Mouse (Mus musculus) T-helper 17 cell (primary cell): Measurements from ENCODE around the gene Pitpnc1.

ENCODE experiments used
- in situ Hi-C, 2 experiments: fragments of 300-600 bp; cut with MboI, MseI; formaldehyde crosslinking; loops; 1 replicate in 1 of 2; 2 replicates in 1 of 2; pipeline ENCODE4 v1.15.1; 2025; ENCODE audit warnings: high pct_unique_total_duplicates in 2 of 2

The Pitpnc1 gene

DNA sequence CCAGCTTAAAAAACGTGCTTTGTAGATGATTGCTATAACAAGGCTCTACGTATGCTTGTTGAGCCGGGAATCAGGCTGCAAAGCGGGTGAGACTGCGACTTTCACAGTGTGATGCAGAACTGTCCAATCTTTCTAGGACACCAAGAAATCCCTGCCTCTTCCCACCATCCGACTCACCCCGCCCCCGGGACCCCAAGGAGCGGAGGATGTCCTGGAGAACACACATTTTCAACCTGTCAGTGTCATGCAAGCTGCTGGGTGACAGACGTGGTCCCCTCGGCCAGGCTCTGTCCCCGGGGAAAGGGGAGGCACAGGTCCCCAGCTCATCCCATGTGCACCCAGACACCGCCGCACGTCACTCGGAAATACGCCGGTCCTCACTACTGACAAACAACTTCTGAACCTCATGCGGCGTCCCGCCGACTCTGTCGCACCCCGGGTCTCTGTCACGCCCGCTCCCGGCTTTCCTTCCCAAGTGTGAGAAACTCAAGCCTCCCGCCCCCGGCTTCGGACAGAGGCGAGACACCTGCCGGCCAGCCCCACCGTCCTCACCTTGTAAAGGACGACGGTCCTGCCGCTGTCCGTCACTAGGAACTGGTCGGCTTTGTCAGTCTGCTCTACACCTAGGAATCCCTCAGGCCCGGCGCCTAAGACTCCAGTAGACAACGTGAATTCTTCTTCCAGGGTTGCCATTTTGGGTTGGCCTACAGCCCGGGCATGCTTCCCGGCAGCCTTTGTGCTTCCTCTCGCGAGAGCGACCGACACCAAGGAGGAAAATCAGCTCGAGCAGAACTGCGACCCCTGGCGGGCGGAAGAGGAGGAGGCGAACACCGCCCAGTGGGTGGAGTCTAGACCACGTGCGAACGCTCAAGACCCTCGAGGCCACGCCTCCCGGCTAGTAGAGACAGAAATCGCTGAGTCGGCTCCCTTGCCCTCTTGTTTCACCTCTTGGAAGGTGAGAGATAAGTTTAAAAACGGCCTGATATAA is 281.6 kb downstream of the Pitpnc1 start, which contains the start of gene Nol11:
Gene Nol11 (minus strand): TSS at position 817 of the 988 bp plus-strand sequence.
- in situ Hi-C loops: no loop called here

DNA sequence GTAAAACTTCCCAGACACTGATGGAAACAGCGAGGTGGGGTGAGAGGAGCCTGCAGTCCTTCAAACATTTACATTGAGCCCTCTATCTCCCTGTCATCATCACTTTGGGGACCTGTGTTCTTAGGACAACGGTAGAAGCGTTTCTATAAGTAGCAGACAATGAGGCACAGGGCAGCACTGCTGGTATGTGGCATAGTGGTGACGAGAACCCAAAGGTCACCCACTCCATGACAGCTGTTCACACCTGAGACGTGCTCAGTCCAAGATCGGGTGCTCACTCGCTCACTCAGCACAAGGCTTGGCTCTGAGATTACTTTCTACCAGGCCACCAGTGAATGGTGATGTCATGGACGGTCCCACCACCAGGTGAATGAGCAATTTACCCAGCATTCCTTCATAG is 286.7 kb downstream of the Pitpnc1 start:
- in situ Hi-C loops: no loop called here

DNA sequence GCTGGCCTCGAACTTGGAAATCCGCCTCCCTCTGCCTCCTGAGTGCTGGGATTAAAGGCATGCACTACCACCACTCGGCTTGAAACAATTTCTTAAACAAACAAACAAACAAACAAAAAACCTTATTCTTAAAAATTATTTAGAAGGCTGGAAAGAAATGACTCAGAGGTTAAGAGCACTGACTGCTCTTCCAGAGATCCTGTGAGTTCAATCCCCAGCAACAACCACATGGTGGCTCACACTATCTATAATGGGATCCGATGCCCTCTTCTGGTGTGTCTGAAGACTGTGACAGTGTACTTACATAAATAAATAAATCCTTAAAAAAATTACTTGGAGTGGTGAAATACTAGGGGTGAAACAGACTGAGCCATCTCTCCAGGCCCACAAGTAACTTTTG is 309.3 kb downstream of the Pitpnc1 start:
- in situ Hi-C loops: no loop called here

DNA sequence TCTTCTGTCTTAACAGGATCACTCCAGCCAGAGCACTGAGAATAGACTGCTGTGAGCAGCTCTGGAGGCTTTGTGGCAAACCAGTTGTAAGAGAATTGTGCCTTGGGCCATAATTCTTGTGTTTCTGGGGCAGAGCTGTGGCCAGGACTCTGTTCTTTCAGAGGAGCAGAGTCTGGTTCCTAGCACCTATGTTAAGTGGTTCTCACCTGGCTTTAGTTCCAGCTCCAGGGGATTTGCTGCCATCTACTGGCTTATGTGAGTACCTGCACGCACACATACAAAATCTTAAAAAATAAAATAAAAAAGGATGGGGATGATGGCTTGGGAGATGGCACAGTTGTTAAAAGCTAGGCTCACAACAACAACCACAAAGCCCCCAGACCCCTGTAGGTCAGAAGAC is 311.5 kb downstream of the Pitpnc1 start:
- in situ Hi-C loops: no loop called here
